Mouse (Mus musculus) right cerebral cortex, postnatal 25 days (tissue): Measurements from ENCODE around the gene Col9a2.

Experiments
- DNase-seq: peaks from one replicate; pipeline ENCODE4 v3.0.0; 2022

The Col9a2 gene

GRCm38 (mm10) chr4:121088696-121089095 lies 49.5 kb downstream of the Col9a2 start:
- no peak for DNase-seq

- DNase-seq = no peak
These were observed 51.0 kb downstream of the Col9a2 start for GRCm38 (mm10) chr4:121090211-121090610.

- peak; percentile 82 for DNase-seq
These were observed 58.6 kb downstream of the Col9a2 start, which contains the start of gene Zmpste24 for GRCm38 (mm10) chr4:121097650-121098378. TSS of gene Zmpste24 (minus strand) at chr4:121098241.

- peak; percentile 43 for DNase-seq
These were observed 64.1 kb downstream of the Col9a2 start for GRCm38 (mm10) chr4:121103304-121103703.
